Mouse (Mus musculus): ENCODE data around the gene Snd1. TPM values are rescaled to one million over a fixed set of nuclear protein-coding genes. Genes with fewer than 3 reads are reported as not detected.

Snd1 gene
- polyA plus RNA-seq, 1 experiment from 2014 or later, result 113 TPM

GRCm38 (mm10) chr6:28857198-28858180 lies 382.6 kb downstream of the Snd1 start:
- Histone ChIP-seq H3K27ac (ENCODE audit: low read length) (peak overlapping the region; percentile 30; the same call in 1 of the 2 replicates), H3K9ac (replicated peaks; ENCODE audit: low read depth, low read length) (no peak overlapping the region), H3K4me1 (ENCODE audit: control insufficient read depth, insufficient read depth, low read length) (peaks cover 29% of the 10 kb centered on the region; the same call in 1 of the 2 replicates), H3K36me3 (ENCODE audit: control insufficient read depth, insufficient read depth, low read length) (no peaks in the 10 kb centered on the region), H3K4me2 (replicated peaks; ENCODE audit: low read depth, low read length) (no peak overlapping the region), H3K4me3 (ENCODE audit: low read depth, low read length) (no peak overlapping the region), H3K27me3 (ENCODE audit: control insufficient read depth, insufficient read depth, low read length) (no peaks in the 10 kb centered on the region), H3K9me3 (ENCODE audit: control insufficient read depth, low read depth, low read length) (no peaks in the 10 kb centered on the region)
- ATAC-seq (ENCODE audit: insufficient number of reproducible peaks, insufficient read depth, low FRiP score, low read depth), result no peak
- 52% methylated on average over 2 of the region's 2 CpGs for WGBS

GRCm38 (mm10) chr6:28859094-28859493 lies 384.2 kb downstream of the Snd1 start:
- Histone ChIP-seq H3K36me3 (ENCODE audit: control insufficient read depth, insufficient read depth, low read length) (no peaks in the 10 kb centered on the region), H3K9me3 (ENCODE audit: control insufficient read depth, low read depth, low read length) (no peaks in the 10 kb centered on the region), H3K27me3 (ENCODE audit: control insufficient read depth, insufficient read depth, low read length) (no peaks in the 10 kb centered on the region), H3K4me3 (ENCODE audit: low read depth, low read length) (no peak overlapping the region), H3K9ac (replicated peaks; ENCODE audit: low read depth, low read length) (no peak overlapping the region), H3K4me1 (ENCODE audit: control insufficient read depth, insufficient read depth, low read length) (peaks cover 27% of the 10 kb centered on the region; the same call in 1 of the 2 replicates), H3K27ac (ENCODE audit: low read length) (no peak overlapping the region), H3K4me2 (replicated peaks; ENCODE audit: low read depth, low read length) (no peak overlapping the region)
- whole genome bisulfite sequencing, result 93% methylated on average over 2 of the region's 2 CpGs
- ATAC-seq (ENCODE audit: insufficient number of reproducible peaks, insufficient read depth, low FRiP score, low read depth), result no peak

GRCm38 (mm10) chr6:28860450-28860849 lies 385.5 kb downstream of the Snd1 start:
- Histone ChIP-seq H3K27me3 (ENCODE audit: control insufficient read depth, insufficient read depth, low read length) (no peaks in the 10 kb centered on the region), H3K4me3 (ENCODE audit: low read depth, low read length) (no peak overlapping the region), H3K9me3 (ENCODE audit: control insufficient read depth, low read depth, low read length) (no peaks in the 10 kb centered on the region), H3K9ac (replicated peaks; ENCODE audit: low read depth, low read length) (no peak overlapping the region), H3K4me2 (replicated peaks; ENCODE audit: low read depth, low read length) (no peak overlapping the region), H3K36me3 (ENCODE audit: control insufficient read depth, insufficient read depth, low read length) (no peaks in the 10 kb centered on the region), H3K4me1 (ENCODE audit: control insufficient read depth, insufficient read depth, low read length) (peaks cover 24% of the 10 kb centered on the region; the same call in 1 of the 2 replicates), H3K27ac (ENCODE audit: low read length) (no peak overlapping the region)
- no peak for ATAC-seq (ENCODE audit: insufficient number of reproducible peaks, insufficient read depth, low FRiP score, low read depth)
- WGBS, result 81% methylated on average over 2 of the region's 2 CpGs

GRCm38 (mm10) chr6:28860922-28861321 lies 386.0 kb downstream of the Snd1 start:
- Histone ChIP-seq H3K9me3 (ENCODE audit: control insufficient read depth, low read depth, low read length) (no peaks in the 10 kb centered on the region), H3K4me3 (ENCODE audit: low read depth, low read length) (no peak overlapping the region), H3K9ac (replicated peaks; ENCODE audit: low read depth, low read length) (no peak overlapping the region), H3K36me3 (ENCODE audit: control insufficient read depth, insufficient read depth, low read length) (no peaks in the 10 kb centered on the region), H3K27ac (ENCODE audit: low read length) (no peak overlapping the region), H3K4me1 (ENCODE audit: control insufficient read depth, insufficient read depth, low read length) (peaks cover 24% of the 10 kb centered on the region; the same call in 1 of the 2 replicates), H3K27me3 (ENCODE audit: control insufficient read depth, insufficient read depth, low read length) (no peaks in the 10 kb centered on the region), H3K4me2 (replicated peaks; ENCODE audit: low read depth, low read length) (no peak overlapping the region)
- no peak for ATAC-seq (ENCODE audit: insufficient number of reproducible peaks, insufficient read depth, low FRiP score, low read depth)
- 41% methylated on average over 2 of the region's 2 CpGs for WGBS

GRCm38 (mm10) chr6:28862304-28862703 lies 387.4 kb downstream of the Snd1 start:
- H3K4me1 ChIP-seq (ENCODE audit: control insufficient read depth, insufficient read depth, low read length), result peaks cover 19% of the 10 kb centered on the region
- no peaks in the 10 kb centered on the region for H3K36me3 ChIP-seq (ENCODE audit: control insufficient read depth, insufficient read depth, low read length)
- no peak overlapping the region for H3K9ac ChIP-seq (replicated peaks; ENCODE audit: low read depth, low read length)
- ATAC-seq (ENCODE audit: insufficient number of reproducible peaks, insufficient read depth, low FRiP score, low read depth), result no peak
- no peak overlapping the region for H3K4me2 ChIP-seq (replicated peaks; ENCODE audit: low read depth, low read length)
- 66% methylated on average over 8 of the region's 8 CpGs for WGBS
- H3K27me3 ChIP-seq (ENCODE audit: control insufficient read depth, insufficient read depth, low read length), result no peaks in the 10 kb centered on the region
- no peak overlapping the region for H3K27ac ChIP-seq (ENCODE audit: low read length)
- H3K4me3 ChIP-seq (ENCODE audit: low read depth, low read length), result no peak overlapping the region
- no peaks in the 10 kb centered on the region for H3K9me3 ChIP-seq (ENCODE audit: control insufficient read depth, low read depth, low read length)

- Histone ChIP-seq H3K9ac (replicated peaks; ENCODE audit: low read depth, low read length) (no peak overlapping the region), H3K9me3 (ENCODE audit: control insufficient read depth, low read depth, low read length) (no peaks in the 10 kb centered on the region), H3K27ac (ENCODE audit: low read length) (no peak overlapping the region), H3K4me3 (ENCODE audit: low read depth, low read length) (no peak overlapping the region), H3K4me2 (replicated peaks; ENCODE audit: low read depth, low read length) (no peak overlapping the region), H3K27me3 (ENCODE audit: control insufficient read depth, insufficient read depth, low read length) (no peaks in the 10 kb centered on the region), H3K4me1 (ENCODE audit: control insufficient read depth, insufficient read depth, low read length) (peaks cover 21% of the 10 kb centered on the region), H3K36me3 (ENCODE audit: control insufficient read depth, insufficient read depth, low read length) (no peaks in the 10 kb centered on the region)
- 41% methylated on average over 5 of the region's 5 CpGs for WGBS
- no peak for ATAC-seq (ENCODE audit: insufficient number of reproducible peaks, insufficient read depth, low FRiP score, low read depth)
These were observed 389.7 kb downstream of the Snd1 start for GRCm38 (mm10) chr6:28864684-28865083.

- H3K4me3 ChIP-seq (ENCODE audit: low read depth, low read length), result no peak overlapping the region
- H3K36me3 ChIP-seq (ENCODE audit: control insufficient read depth, insufficient read depth, low read length), result no peaks in the 10 kb centered on the region
- no peak overlapping the region for H3K9ac ChIP-seq (replicated peaks; ENCODE audit: low read depth, low read length)
- peaks cover 21% of the 10 kb centered on the region for H3K4me1 ChIP-seq (ENCODE audit: control insufficient read depth, insufficient read depth, low read length)
- no peak for ATAC-seq (ENCODE audit: insufficient number of reproducible peaks, insufficient read depth, low FRiP score, low read depth)
- H3K4me2 ChIP-seq (replicated peaks; ENCODE audit: low read depth, low read length), result no peak overlapping the region
- H3K27me3 ChIP-seq (ENCODE audit: control insufficient read depth, insufficient read depth, low read length), result no peaks in the 10 kb centered on the region
- no peak overlapping the region for H3K27ac ChIP-seq (ENCODE audit: low read length)
- no peaks in the 10 kb centered on the region for H3K9me3 ChIP-seq (ENCODE audit: control insufficient read depth, low read depth, low read length)
- 79% methylated on average over 10 of the region's 10 CpGs for WGBS
These were observed 390.2 kb downstream of the Snd1 start for GRCm38 (mm10) chr6:28865112-28865511.

- WGBS, result 95% methylated on average over 3 of the region's 3 CpGs
- Histone ChIP-seq H3K4me2 (replicated peaks; ENCODE audit: low read depth, low read length) (no peak overlapping the region), H3K9me3 (ENCODE audit: control insufficient read depth, low read depth, low read length) (no peaks in the 10 kb centered on the region), H3K4me1 (ENCODE audit: control insufficient read depth, insufficient read depth, low read length) (peaks cover 21% of the 10 kb centered on the region), H3K4me3 (ENCODE audit: low read depth, low read length) (no peak overlapping the region), H3K36me3 (ENCODE audit: control insufficient read depth, insufficient read depth, low read length) (no peaks in the 10 kb centered on the region), H3K27ac (ENCODE audit: low read length) (no peak overlapping the region), H3K9ac (replicated peaks; ENCODE audit: low read depth, low read length) (no peak overlapping the region), H3K27me3 (ENCODE audit: control insufficient read depth, insufficient read depth, low read length) (no peaks in the 10 kb centered on the region)
- ATAC-seq (ENCODE audit: insufficient number of reproducible peaks, insufficient read depth, low FRiP score, low read depth), result no peak
These were observed 391.3 kb downstream of the Snd1 start for GRCm38 (mm10) chr6:28866206-28866605.
